Mouse (Mus musculus) kidney, embryonic 16.5 days (tissue): ENCODE results near the gene Esx1. TPM values are rescaled to one million over a fixed set of nuclear protein-coding genes. Genes with fewer than 3 reads are reported as not detected.

Experiments used
- ATAC-seq: fragments of 200-750 bp; cut with Nextera tagmentation; 2 replicates; pipeline ENCODE4 v1.8.0; 2017; ENCODE audit warnings: moderate TSS enrichment; ENCODE audit not compliant: low FRiP score, low TSS enrichment
- H3K27ac ChIP-seq: fragments of 300-500 bp; sonication (generic); 2 replicates; pipeline ENCODE4 v1.5.1; 2014; ENCODE audit warnings: low read length
- H3K27me3 ChIP-seq: fragments of 300-500 bp; sonication (generic); 2 replicates; pipeline ENCODE4 v1.6.1; 2014; ENCODE audit warnings: low read length, control low read depth, mixed read lengths; ENCODE audit not compliant: insufficient read depth
- H3K36me3 ChIP-seq: fragments of 300-500 bp; sonication (generic); 2 replicates; pipeline ENCODE4 v1.6.1; 2014; ENCODE audit warnings: low read length, control low read depth, mixed read lengths; ENCODE audit not compliant: insufficient read depth
- H3K4me1 ChIP-seq: fragments of 300-500 bp; sonication (generic); 2 replicates; pipeline ENCODE4 v1.6.1; 2014; ENCODE audit warnings: low read length, control low read depth, mixed read lengths; ENCODE audit not compliant: insufficient read depth
- H3K4me2 ChIP-seq: fragments of 300-500 bp; sonication (generic); replicated peaks from 2 replicates; pipeline ENCODE4 v1.6.1; 2014; ENCODE audit warnings: low read depth, low read length
- H3K4me3 ChIP-seq: fragments of 300-500 bp; sonication (generic); 2 replicates; pipeline ENCODE4 v1.5.1; 2014; ENCODE audit warnings: mild to moderate bottlenecking, low read length
- H3K9ac ChIP-seq: fragments of 300-500 bp; sonication (generic); replicated peaks from 2 replicates; pipeline ENCODE4 v1.6.1; 2014; ENCODE audit warnings: low read length
- H3K9me3 ChIP-seq: fragments of 300-500 bp; sonication (generic); 2 replicates; pipeline ENCODE4 v1.6.1; 2016; ENCODE audit warnings: low read length, control low read depth
- WGBS: fragments of 180-500 bp; shearing (Covaris S2); extraction: QIAGEN DNeasy Blood & Tissue Kit; methylation state at CpG from one replicate; pipeline ENCODE4 v1.1.7; 2014; 5-methylcytosine and 5-hydroxymethylcytosine counted together
- polyA plus RNA-seq: library from polyadenylated mRNA; unstranded; fragments of >200 nt; fragmentation: Nextera tagmentation; extraction: Ambion mirVana; gene quantifications from 2 replicates; pipeline ENCODE4 v1.2.1, GENCODE M21; 2015

Gene Esx1
- polyA plus RNA-seq, 1 experiment from 2014 or later, result not detected

DNA sequence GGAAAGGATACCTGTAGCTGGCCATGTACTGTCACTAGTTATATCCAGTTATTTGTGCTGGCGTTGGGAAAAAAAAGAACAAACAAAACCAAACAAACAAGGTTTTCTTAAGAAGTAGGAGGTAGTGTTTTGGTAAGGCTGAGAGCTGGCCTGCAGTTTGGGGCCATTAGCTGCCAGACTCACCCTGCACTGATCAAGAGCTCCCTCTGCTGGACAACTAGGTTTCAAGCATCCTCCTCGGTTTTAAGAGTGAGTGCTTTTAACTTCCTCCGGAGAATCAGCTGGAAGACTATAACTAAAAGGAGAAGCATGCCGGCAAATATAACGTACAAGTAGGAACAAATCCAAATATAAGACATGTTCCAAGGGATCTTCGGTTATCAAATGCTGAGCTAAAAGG lies 19.8 kb upstream of the Esx1 start:
- Histone ChIP-seq H3K4me2 (no peak overlapping the region), H3K9ac (no peak overlapping the region), H3K27me3 (peaks cover 3% of the 10 kb centered on the region; the same call in 1 of the 2 replicates), H3K4me1 (no peaks in the 10 kb centered on the region), H3K9me3 (no peaks in the 10 kb centered on the region), H3K4me3 (no peak overlapping the region), H3K36me3 (no peaks in the 10 kb centered on the region), H3K27ac (no peak overlapping the region)
- 21% methylated on average over 6 of the region's 6 CpGs for WGBS
- ATAC-seq, result peak; percentile 49; the same call in 1 of the 2 replicates

DNA sequence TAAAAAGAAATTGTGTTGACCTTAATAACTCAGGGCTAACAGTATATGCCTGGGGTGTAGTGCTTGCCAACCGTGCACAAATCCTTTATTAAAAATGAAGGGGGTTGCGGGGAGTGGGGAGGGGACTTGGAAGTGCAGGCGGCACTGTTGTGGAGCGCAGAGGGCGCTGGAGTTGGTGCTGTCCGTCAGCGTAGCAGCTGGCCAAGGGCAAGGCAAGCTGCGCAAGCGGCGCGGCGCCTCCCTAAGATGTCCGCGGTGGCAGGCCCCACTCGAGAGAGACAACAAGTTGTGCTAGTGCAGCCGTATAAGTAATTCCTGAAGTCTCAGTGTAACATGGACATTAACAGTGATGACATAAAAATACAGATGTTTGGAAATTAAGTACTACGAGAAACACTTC lies 5.7 kb upstream of the Esx1 start:
- H3K36me3 ChIP-seq, result no peaks in the 10 kb centered on the region
- 17% methylated on average over 17 of the region's 17 CpGs for WGBS
- H3K9me3 ChIP-seq, result no peaks in the 10 kb centered on the region
- no peak overlapping the region for H3K27ac ChIP-seq
- H3K27me3 ChIP-seq, result peaks cover 63% of the 10 kb centered on the region
- H3K9ac ChIP-seq, result no peak overlapping the region
- no peak overlapping the region for H3K4me2 ChIP-seq
- no peak overlapping the region for H3K4me3 ChIP-seq
- H3K4me1 ChIP-seq, result no peaks in the 10 kb centered on the region
- no peak for ATAC-seq

DNA sequence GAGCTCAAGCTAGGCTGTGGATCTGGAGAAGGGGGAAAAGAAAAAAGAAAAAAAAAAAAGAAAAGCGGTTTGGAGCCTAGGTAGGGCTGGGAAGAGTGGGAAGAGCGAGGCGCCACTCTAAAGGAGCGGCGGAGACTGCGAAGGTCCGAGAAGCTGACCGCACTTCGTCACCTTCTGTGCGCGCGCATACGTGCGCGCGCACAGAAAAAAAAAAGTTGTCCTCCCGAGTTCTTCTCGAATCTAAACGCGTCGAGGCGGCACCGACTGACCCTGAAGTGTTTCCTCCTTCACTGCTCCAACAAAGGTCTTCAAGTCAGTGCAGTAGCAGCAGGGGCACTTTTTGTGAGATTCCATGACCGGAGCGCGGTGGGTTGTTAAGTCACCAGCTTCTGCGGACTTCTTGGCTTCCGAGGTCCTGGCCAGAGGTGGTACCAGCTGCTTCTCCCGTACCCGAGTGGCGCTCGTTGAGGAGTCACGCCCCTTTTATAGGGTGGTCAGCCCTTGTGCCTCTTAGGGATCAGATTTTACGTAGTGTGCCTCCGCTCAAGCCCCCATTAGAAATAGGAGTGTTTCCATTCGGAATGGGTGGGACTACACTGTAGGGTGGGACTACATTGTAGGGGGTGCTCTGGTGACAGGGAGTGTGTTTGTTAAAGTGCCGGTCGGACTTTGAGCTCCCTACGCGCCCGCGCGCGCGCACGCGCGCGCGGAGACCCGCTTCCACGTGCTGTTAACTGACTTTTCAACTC lies 2.0 kb downstream of the Esx1 start:
- Histone ChIP-seq H3K4me3 (peak overlapping the region; percentile 21), H3K9ac (no peak overlapping the region), H3K4me1 (0 out of 2 replicates have a peak, but pooled peaks cover 5% of the 10 kb centered on the region), H3K4me2 (peak overlapping the region; percentile 45), H3K27me3 (peaks cover 77% of the 10 kb centered on the region), H3K9me3 (no peaks in the 10 kb centered on the region), H3K27ac (no peak overlapping the region), H3K36me3 (no peaks in the 10 kb centered on the region)
- ATAC-seq, result peak; percentile 19; the same call in 1 of the 2 replicates
- 25% methylated on average over 52 of the region's 52 CpGs for WGBS

DNA sequence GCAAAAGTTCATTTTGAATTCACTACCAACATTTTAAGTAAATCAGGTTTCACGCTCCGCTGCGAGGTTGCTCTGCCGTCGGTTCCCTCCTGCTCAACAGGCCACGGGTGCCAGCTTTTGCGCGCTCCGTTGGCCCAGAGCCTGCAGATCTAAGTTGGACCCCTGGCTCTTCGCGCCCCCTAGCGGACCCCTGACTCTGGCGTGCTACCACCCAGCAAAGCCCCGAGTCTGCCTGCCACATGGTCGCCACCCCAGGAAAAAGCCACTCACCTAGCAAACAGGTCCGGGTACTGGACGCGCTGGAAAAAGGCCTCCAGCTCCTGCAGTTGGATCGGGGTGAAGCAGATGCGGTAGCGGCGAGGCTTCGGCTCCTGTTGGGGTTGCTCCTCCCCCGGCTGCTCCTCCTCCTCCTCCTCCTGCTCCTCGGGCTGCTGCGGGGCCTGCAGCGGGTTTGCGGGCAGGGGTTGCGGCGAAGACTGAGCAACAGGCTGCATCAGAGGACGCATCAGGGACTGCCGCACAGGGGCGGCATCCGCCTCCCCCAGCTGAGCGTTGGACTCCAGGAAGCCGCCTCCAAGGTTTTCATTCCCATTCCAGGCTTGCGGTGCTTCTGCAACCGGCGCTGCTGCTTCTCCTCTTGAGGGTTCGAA lies 3.7 kb downstream of the Esx1 start:
- ATAC-seq, result peak; percentile 83

DNA sequence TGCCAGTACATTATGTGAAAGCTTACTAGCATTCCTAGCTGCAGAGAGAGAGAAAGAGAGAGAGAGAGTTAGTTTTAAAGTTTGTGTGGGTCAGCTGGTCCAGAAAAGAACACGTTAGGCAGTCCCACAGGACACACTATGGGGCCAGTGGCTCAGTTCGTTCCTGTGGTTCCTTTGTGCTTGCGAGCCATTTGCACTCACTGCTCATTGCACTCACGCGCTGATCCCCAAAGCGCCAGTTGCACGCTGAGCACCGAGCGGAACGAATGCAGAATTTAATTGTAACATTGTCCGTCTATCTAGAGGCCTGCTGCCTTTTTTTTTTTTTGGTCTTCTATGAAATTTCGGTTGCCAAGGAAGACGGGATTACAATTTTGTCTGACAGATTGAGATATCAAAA lies 15.4 kb downstream of the Esx1 start:
- no peak overlapping the region for H3K9ac ChIP-seq
- ATAC-seq, result no peak
- H3K4me3 ChIP-seq, result no peak overlapping the region

More for the DNA sequence above, 3.7 kb downstream of the Esx1 start:
- H3K9ac ChIP-seq, result no peak overlapping the region
- 0 out of 2 replicates have a peak, but pooled peaks cover 5% of the 10 kb centered on the region for H3K4me1 ChIP-seq
- H3K27me3 ChIP-seq, result peaks cover 78% of the 10 kb centered on the region
- H3K9me3 ChIP-seq, result no peaks in the 10 kb centered on the region
- WGBS, result 24% methylated on average over 37 of the region's 40 CpGs
- no peaks in the 10 kb centered on the region for H3K36me3 ChIP-seq
- peak overlapping the region; percentile 27; the same call in 1 of the 2 replicates for H3K4me2 ChIP-seq
- H3K27ac ChIP-seq, result no peak overlapping the region
- H3K4me3 ChIP-seq, result peak overlapping the region; percentile 21; the same call in 1 of the 2 replicates

DNA sequence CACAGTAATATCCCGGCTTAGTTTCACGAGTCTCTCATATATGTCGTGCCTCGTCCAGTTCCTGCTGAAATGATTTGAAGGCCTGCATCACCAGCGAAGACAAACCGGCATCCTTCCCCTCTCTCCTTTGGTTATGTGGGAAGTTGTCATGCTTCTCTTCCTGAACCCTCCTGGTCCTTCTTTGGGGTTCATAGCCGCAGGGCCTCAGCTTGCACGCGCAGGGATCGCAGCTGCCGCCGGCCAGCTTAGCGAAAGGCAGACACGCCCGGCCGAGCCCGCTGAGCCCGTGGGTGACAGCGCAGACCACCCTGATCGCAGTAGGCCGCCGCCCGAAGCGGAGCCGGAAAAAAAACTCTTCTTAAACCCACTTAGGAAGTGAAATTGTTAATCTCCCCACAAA lies 17.4 kb downstream of the Esx1 start:
- Histone ChIP-seq H3K4me3 (no peak overlapping the region), H3K9me3 (no peaks in the 10 kb centered on the region), H3K27me3 (peaks cover 61% of the 10 kb centered on the region), H3K27ac (no peak overlapping the region), H3K36me3 (no peaks in the 10 kb centered on the region), H3K9ac (no peak overlapping the region), H3K4me2 (no peak overlapping the region), H3K4me1 (no peaks in the 10 kb centered on the region)
- WGBS, result 24% methylated on average over 25 of the region's 25 CpGs
- no peak for ATAC-seq

More for the DNA sequence above, 15.4 kb downstream of the Esx1 start:
- no peaks in the 10 kb centered on the region for H3K4me1 ChIP-seq
- no peaks in the 10 kb centered on the region for H3K36me3 ChIP-seq
- no peak overlapping the region for H3K4me2 ChIP-seq
- peaks cover 47% of the 10 kb centered on the region for H3K27me3 ChIP-seq
- no peaks in the 10 kb centered on the region for H3K9me3 ChIP-seq
- 21% methylated on average over 12 of the region's 13 CpGs for WGBS
- H3K27ac ChIP-seq, result no peak overlapping the region

Other genes starting within 250 kb of the Esx1 start
- gene H2bfm, start 194.8 kb downstream of the Esx1 start, polyA plus RNA-seq, result not detected in 2 replicates
- gene Tmsb15b2, start 146.6 kb downstream of the Esx1 start, polyA plus RNA-seq, result 28.5 and 33.2 TPM in 2 replicates
- 4.7 and 6.6 TPM in 2 replicates for gene Tmsb15l, start 145.2 kb downstream of the Esx1 start, polyA plus RNA-seq
- 21.3 and 23.7 TPM in 2 replicates for gene Tmsb15b1, start 145.2 kb downstream of the Esx1 start, polyA plus RNA-seq
- gene Zcchc18, start 128.9 kb downstream of the Esx1 start, polyA plus RNA-seq, result 26.1 and 30.8 TPM in 2 replicates
- 11.3 and 12.9 TPM in 2 replicates for gene Slc25a53, start 83.8 kb downstream of the Esx1 start, polyA plus RNA-seq
- 11.0 and 12.8 TPM in 2 replicates for gene Fam199x, start 72.5 kb downstream of the Esx1 start, polyA plus RNA-seq